Mouse (Mus musculus) lung, embryonic 15.5 days (tissue): ENCODE measurements at regions not wholly inside any gene's neighbourhood (a gene's known extent, or its start where the extent isn't known, plus 50 kb on each side); places are given as distances from the start of the nearest gene placed in this dataset.

ENCODE experiments used
- ATAC-seq: fragments of 200-750 bp; cut with Nextera tagmentation; 2 replicates; pipeline ENCODE4 v1.8.0; 2017; ENCODE audit warnings: moderate number of reproducible peaks, borderline replicate concordance; ENCODE audit not compliant: low FRiP score, low TSS enrichment; ENCODE audit errors: extremely low read depth
- H3K27ac ChIP-seq: fragments of 300-500 bp; sonication (generic); 2 replicates; pipeline ENCODE4 v1.5.1; 2015; ENCODE audit warnings: moderate library complexity, mild to moderate bottlenecking, inconsistent platforms
- H3K27me3 ChIP-seq: fragments of 300-500 bp; sonication (generic); 2 replicates; pipeline ENCODE4 v1.6.1; 2015; ENCODE audit warnings: inconsistent platforms
- H3K36me3 ChIP-seq: fragments of 300-500 bp; sonication (generic); 2 replicates; pipeline ENCODE4 v1.6.1; 2015; ENCODE audit warnings: inconsistent platforms
- H3K4me1 ChIP-seq: fragments of 300-500 bp; sonication (generic); 2 replicates; pipeline ENCODE4 v1.6.1; 2015; ENCODE audit warnings: inconsistent platforms
- H3K4me2 ChIP-seq: fragments of 300-500 bp; sonication (generic); 2 replicates; pipeline ENCODE4 v1.6.1; 2015; ENCODE audit warnings: inconsistent platforms, mild to moderate bottlenecking, moderate library complexity
- H3K4me3 ChIP-seq: fragments of 300-500 bp; sonication (generic); 2 replicates; pipeline ENCODE4 v1.5.1; 2015; ENCODE audit warnings: mild to moderate bottlenecking, inconsistent platforms
- H3K9ac ChIP-seq: fragments of 300-500 bp; sonication (generic); 2 replicates; pipeline ENCODE4 v1.6.1; 2015; ENCODE audit warnings: inconsistent platforms
- H3K9me3 ChIP-seq: fragments of 300-500 bp; sonication (generic); 2 replicates; pipeline ENCODE4 v1.6.1; 2016; ENCODE audit warnings: inconsistent platforms
- WGBS: fragments of 180-500 bp; shearing (Covaris S2); methylation state at CpG from one replicate; pipeline ENCODE4 v1.1.7; 2015; 5-methylcytosine and 5-hydroxymethylcytosine counted together

- no peak overlapping the region for H3K4me3 ChIP-seq
- no peaks in the 10 kb centered on the region for H3K36me3 ChIP-seq
- H3K27me3 ChIP-seq = no peaks in the 10 kb centered on the region
- 76% methylated on average over 3 of the region's 3 CpGs for whole genome bisulfite sequencing
- no peak overlapping the region for H3K4me2 ChIP-seq
- no peak overlapping the region for H3K27ac ChIP-seq
- no peaks in the 10 kb centered on the region for H3K9me3 ChIP-seq
- no peak overlapping the region for H3K9ac ChIP-seq
- no peaks in the 10 kb centered on the region for H3K4me1 ChIP-seq
- ATAC-seq = no peak
These were observed 65.5 kb upstream of the Slc7a14 start for GRCm38 (mm10) chr3:31375678-31376077.

DNA sequence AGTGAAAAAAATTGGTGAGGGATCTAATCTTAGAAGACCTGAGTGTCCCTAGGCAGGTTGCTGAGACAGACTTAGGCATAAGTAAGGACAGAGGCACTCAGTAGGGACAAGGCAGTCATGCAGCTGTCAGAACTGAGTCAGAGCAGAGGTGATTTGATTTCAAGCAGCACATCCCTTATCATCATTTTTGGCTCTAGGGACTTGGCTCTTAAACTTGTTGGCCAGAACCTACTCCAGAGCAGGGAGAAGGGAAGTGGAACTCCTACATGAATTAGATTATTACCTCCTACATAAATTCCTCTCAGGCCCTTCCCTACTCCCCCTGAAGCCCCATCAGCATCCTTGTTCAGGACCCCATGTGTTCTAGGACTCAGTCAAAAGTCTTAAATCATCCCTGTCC is 63.9 kb upstream of the Slc7a14 start:
- H3K4me2 ChIP-seq = no peak overlapping the region

GRCm38 (mm10) chr3:31368259-31368658 is 58.1 kb upstream of the Slc7a14 start:
- 54% methylated on average over 2 of the region's 2 CpGs for WGBS
- no peak for ATAC-seq
- H3K4me3 ChIP-seq = no peak overlapping the region

More for the DNA sequence above, 63.9 kb upstream of the Slc7a14 start:
- ATAC-seq = no peak
- Histone ChIP-seq H3K27ac (no peak overlapping the region), H3K4me3 (no peak overlapping the region), H3K36me3 (no peaks in the 10 kb centered on the region), H3K4me1 (no peaks in the 10 kb centered on the region), H3K9ac (no peak overlapping the region), H3K27me3 (no peaks in the 10 kb centered on the region), H3K9me3 (no peaks in the 10 kb centered on the region)

More at GRCm38 (mm10) chr3:31368259-31368658, 58.1 kb upstream of the Slc7a14 start:
- H3K27ac ChIP-seq = no peak overlapping the region
- H3K4me2 ChIP-seq = no peak overlapping the region
- H3K4me1 ChIP-seq = no peaks in the 10 kb centered on the region
- H3K27me3 ChIP-seq = no peaks in the 10 kb centered on the region
- H3K36me3 ChIP-seq = no peaks in the 10 kb centered on the region
- H3K9ac ChIP-seq = no peak overlapping the region
- no peaks in the 10 kb centered on the region for H3K9me3 ChIP-seq
